Mouse (Mus musculus): ENCODE data around the gene Tnrc6b. TPM values are rescaled to one million over a fixed set of nuclear protein-coding genes. Genes with fewer than 3 reads are reported as not detected.
A peak's percentile ranks its signal among the peaks of the same experiment; 100 is the strongest.

Tnrc6b gene
- polyA plus RNA-seq, 1 experiment from 2014 or later: 10.0 TPM

- ATAC-seq (no peak), DNase-seq (ENCODE audit: low spot score) (no peak)
- Histone ChIP-seq H3K36me3 (ENCODE audit: control insufficient read depth, insufficient read depth, low read length) (no peaks in the 10 kb centered on the region), H3K4me2 (ENCODE audit: low read length) (no peak overlapping the region), H3K4me3 (ENCODE audit: low read depth, low read length) (no peak overlapping the region), H3K4me1 (ENCODE audit: control insufficient read depth, insufficient read depth, low read length) (no peaks in the 10 kb centered on the region), H3K27ac (ENCODE audit: low read depth, low read length) (no peak overlapping the region), H3K9ac (ENCODE audit: low read length) (no peak overlapping the region), H3K27me3 (replicated peaks; ENCODE audit: control insufficient read depth, insufficient read depth, low read length) (no peaks in the 10 kb centered on the region), H3K9me3 (replicated peaks; ENCODE audit: control insufficient read depth, low read length) (no peaks in the 10 kb centered on the region)
- 88% methylated on average over 3 of the region's 3 CpGs for WGBS
Observed at GRCm38 (mm10) chr15:80760504-80760903, 49.4 kb downstream of the Tnrc6b start.

GRCm38 (mm10) chr15:80760935-80761334 is 49.8 kb downstream of the Tnrc6b start:
- Histone ChIP-seq H3K4me3 (ENCODE audit: low read depth, low read length) (no peak overlapping the region), H3K27me3 (replicated peaks; ENCODE audit: control insufficient read depth, insufficient read depth, low read length) (no peaks in the 10 kb centered on the region), H3K4me1 (ENCODE audit: control insufficient read depth, insufficient read depth, low read length) (no peaks in the 10 kb centered on the region), H3K36me3 (ENCODE audit: control insufficient read depth, insufficient read depth, low read length) (no peaks in the 10 kb centered on the region), H3K9me3 (replicated peaks; ENCODE audit: control insufficient read depth, low read length) (no peaks in the 10 kb centered on the region), H3K9ac (ENCODE audit: low read length) (no peak overlapping the region), H3K27ac (ENCODE audit: low read depth, low read length) (no peak overlapping the region), H3K4me2 (ENCODE audit: low read length) (no peak overlapping the region)
- WGBS: 71% methylated on average over 8 of the region's 8 CpGs
- no peak for DNase-seq (ENCODE audit: low spot score)
- ATAC-seq: no peak

GRCm38 (mm10) chr15:80762621-80763020 is 51.5 kb downstream of the Tnrc6b start:
- no peak overlapping the region for H3K27ac ChIP-seq (ENCODE audit: low read depth, low read length)
- WGBS: 90% methylated on average over 4 of the region's 4 CpGs

GRCm38 (mm10) chr15:80764666-80765065 is 53.6 kb downstream of the Tnrc6b start:
- H3K9me3 ChIP-seq (replicated peaks; ENCODE audit: control insufficient read depth, low read length): no peaks in the 10 kb centered on the region
- 95% methylated on average over 6 of the region's 6 CpGs for WGBS
- H3K4me2 ChIP-seq (ENCODE audit: low read length): no peak overlapping the region
- no peak for ATAC-seq
- H3K27me3 ChIP-seq (replicated peaks; ENCODE audit: control insufficient read depth, insufficient read depth, low read length): no peaks in the 10 kb centered on the region
- no peak overlapping the region for H3K4me3 ChIP-seq (ENCODE audit: low read depth, low read length)
- H3K4me1 ChIP-seq (ENCODE audit: control insufficient read depth, insufficient read depth, low read length): no peaks in the 10 kb centered on the region
- DNase-seq (ENCODE audit: low spot score): no peak
- H3K36me3 ChIP-seq (ENCODE audit: control insufficient read depth, insufficient read depth, low read length): no peaks in the 10 kb centered on the region
- no peak overlapping the region for H3K27ac ChIP-seq (ENCODE audit: low read depth, low read length)
- H3K9ac ChIP-seq (ENCODE audit: low read length): no peak overlapping the region

More at GRCm38 (mm10) chr15:80762621-80763020, 51.5 kb downstream of the Tnrc6b start:
- DNase-seq (ENCODE audit: low spot score) (no peak), ATAC-seq (no peak)
- no peaks in the 10 kb centered on the region for H3K36me3 ChIP-seq (ENCODE audit: control insufficient read depth, insufficient read depth, low read length)
- no peaks in the 10 kb centered on the region for H3K9me3 ChIP-seq (replicated peaks; ENCODE audit: control insufficient read depth, low read length)
- H3K4me3 ChIP-seq (ENCODE audit: low read depth, low read length): no peak overlapping the region
- no peak overlapping the region for H3K4me2 ChIP-seq (ENCODE audit: low read length)
- H3K27me3 ChIP-seq (replicated peaks; ENCODE audit: control insufficient read depth, insufficient read depth, low read length): no peaks in the 10 kb centered on the region
- H3K4me1 ChIP-seq (ENCODE audit: control insufficient read depth, insufficient read depth, low read length): no peaks in the 10 kb centered on the region
- H3K9ac ChIP-seq (ENCODE audit: low read length): no peak overlapping the region

GRCm38 (mm10) chr15:80765381-80765780 is 54.3 kb downstream of the Tnrc6b start:
- Histone ChIP-seq H3K9me3 (replicated peaks; ENCODE audit: control insufficient read depth, low read length) (no peaks in the 10 kb centered on the region), H3K4me3 (ENCODE audit: low read depth, low read length) (no peak overlapping the region), H3K4me2 (ENCODE audit: low read length) (no peak overlapping the region), H3K27me3 (replicated peaks; ENCODE audit: control insufficient read depth, insufficient read depth, low read length) (no peaks in the 10 kb centered on the region), H3K36me3 (ENCODE audit: control insufficient read depth, insufficient read depth, low read length) (no peaks in the 10 kb centered on the region), H3K4me1 (ENCODE audit: control insufficient read depth, insufficient read depth, low read length) (no peaks in the 10 kb centered on the region), H3K27ac (ENCODE audit: low read depth, low read length) (no peak overlapping the region), H3K9ac (ENCODE audit: low read length) (no peak overlapping the region)
- DNase-seq (ENCODE audit: low spot score) (no peak), ATAC-seq (no peak)
- 86% methylated on average over 2 of the region's 2 CpGs for WGBS

GRCm38 (mm10) chr15:80768216-80768615 is 57.1 kb downstream of the Tnrc6b start:
- DNase-seq (ENCODE audit: low spot score) (no peak), ATAC-seq (no peak)
- no peaks in the 10 kb centered on the region for H3K27me3 ChIP-seq (replicated peaks; ENCODE audit: control insufficient read depth, insufficient read depth, low read length)
- no peak overlapping the region for H3K4me2 ChIP-seq (ENCODE audit: low read length)
- no peaks in the 10 kb centered on the region for H3K4me1 ChIP-seq (ENCODE audit: control insufficient read depth, insufficient read depth, low read length)
- H3K27ac ChIP-seq (ENCODE audit: low read depth, low read length): no peak overlapping the region
- H3K9me3 ChIP-seq (replicated peaks; ENCODE audit: control insufficient read depth, low read length): no peaks in the 10 kb centered on the region
- WGBS: 88% methylated on average over 3 of the region's 3 CpGs
- H3K9ac ChIP-seq (ENCODE audit: low read length): no peak overlapping the region
- H3K4me3 ChIP-seq (ENCODE audit: low read depth, low read length): no peak overlapping the region
- no peaks in the 10 kb centered on the region for H3K36me3 ChIP-seq (ENCODE audit: control insufficient read depth, insufficient read depth, low read length)

- no peak overlapping the region for H3K4me2 ChIP-seq (ENCODE audit: low read length)
- no peaks in the 10 kb centered on the region for H3K9me3 ChIP-seq (replicated peaks; ENCODE audit: control insufficient read depth, low read length)
- no peak overlapping the region for H3K27ac ChIP-seq (ENCODE audit: low read depth, low read length)
- no peaks in the 10 kb centered on the region for H3K27me3 ChIP-seq (replicated peaks; ENCODE audit: control insufficient read depth, insufficient read depth, low read length)
- no peak for ATAC-seq
- no peak for DNase-seq (ENCODE audit: low spot score)
- H3K4me3 ChIP-seq (ENCODE audit: low read depth, low read length): no peak overlapping the region
- WGBS: 46% methylated on average over 1 of the region's 1 CpGs
- no peak overlapping the region for H3K9ac ChIP-seq (ENCODE audit: low read length)
- H3K4me1 ChIP-seq (ENCODE audit: control insufficient read depth, insufficient read depth, low read length): no peaks in the 10 kb centered on the region
- no peaks in the 10 kb centered on the region for H3K36me3 ChIP-seq (ENCODE audit: control insufficient read depth, insufficient read depth, low read length)
Observed at GRCm38 (mm10) chr15:80771926-80772441, 60.9 kb downstream of the Tnrc6b start.

- Histone ChIP-seq H3K4me1 (ENCODE audit: control insufficient read depth, insufficient read depth, low read length) (no peaks in the 10 kb centered on the region), H3K9ac (ENCODE audit: low read length) (no peak overlapping the region), H3K9me3 (replicated peaks; ENCODE audit: control insufficient read depth, low read length) (no peaks in the 10 kb centered on the region), H3K4me2 (ENCODE audit: low read length) (no peak overlapping the region), H3K27ac (ENCODE audit: low read depth, low read length) (no peak overlapping the region), H3K4me3 (ENCODE audit: low read depth, low read length) (no peak overlapping the region), H3K36me3 (ENCODE audit: control insufficient read depth, insufficient read depth, low read length) (no peaks in the 10 kb centered on the region), H3K27me3 (replicated peaks; ENCODE audit: control insufficient read depth, insufficient read depth, low read length) (no peaks in the 10 kb centered on the region)
- 90% methylated on average over 1 of the region's 1 CpGs for WGBS
- DNase-seq (ENCODE audit: low spot score) (no peak), ATAC-seq (no peak)
Observed at GRCm38 (mm10) chr15:80774666-80775065, 63.6 kb downstream of the Tnrc6b start.

- H3K4me3 ChIP-seq (ENCODE audit: low read depth, low read length): no peak overlapping the region
- no peaks in the 10 kb centered on the region for H3K36me3 ChIP-seq (ENCODE audit: control insufficient read depth, insufficient read depth, low read length)
- peak; percentile 32 for DNase-seq (ENCODE audit: low spot score)
- H3K9ac ChIP-seq (ENCODE audit: low read length): no peak overlapping the region
- no peak for ATAC-seq
- no peaks in the 10 kb centered on the region for H3K27me3 ChIP-seq (replicated peaks; ENCODE audit: control insufficient read depth, insufficient read depth, low read length)
- H3K4me1 ChIP-seq (ENCODE audit: control insufficient read depth, insufficient read depth, low read length): no peaks in the 10 kb centered on the region
- 53% methylated on average over 3 of the region's 3 CpGs for WGBS
- no peaks in the 10 kb centered on the region for H3K9me3 ChIP-seq (replicated peaks; ENCODE audit: control insufficient read depth, low read length)
- no peak overlapping the region for H3K27ac ChIP-seq (ENCODE audit: low read depth, low read length)
- no peak overlapping the region for H3K4me2 ChIP-seq (ENCODE audit: low read length)
Observed at GRCm38 (mm10) chr15:80779006-80779405, 67.9 kb downstream of the Tnrc6b start.

Data from forebrain, embryonic 14.5 days (tissue).